12 mouse cellular contexts compared by ENCODE assay signal in genomic region chr5:105498429-105499000, GRCm38 (mm10). TPM values are rescaled to one million over a fixed set of nuclear protein-coding genes. Genes with fewer than 3 reads are reported as not detected.
DNase-seq lines count a peak whose midpoint lies in the region; ATAC-seq lines count a peak whose summit lies in the region.
"Had no signal": no experiment of that assay in that cellular context is flagged by ENCODE, and none has a peak within 500 bp of the region (broad histone marks: within the 10 kb centered on the region; RNA-seq: fewer than 3 reads in every experiment).

No protein-coding gene starts in this region.

- no peak overlapping the region for H3K4me2 ChIP-seq in forebrain, embryonic 13.5 days
- no peak overlapping the region for H3K4me2 ChIP-seq in forebrain, embryonic 12.5 days
- H3K4me2 ChIP-seq in forebrain, embryonic 15.5 days (replicated peaks): no peak overlapping the region
- H3K4me2 ChIP-seq in neural tube, embryonic 12.5 days (replicated peaks): no peak overlapping the region
- H3K4me2 ChIP-seq: embryonic facial prominence, embryonic 12.5 days had no signal

- WGBS in forebrain, embryonic 13.5 days: 20% methylated on average over 4 of the region's 4 CpGs
- WGBS in forebrain, embryonic 12.5 days: 34% methylated on average over 4 of the region's 4 CpGs
- 16% methylated on average over 4 of the region's 4 CpGs for WGBS in forebrain, embryonic 15.5 days
- WGBS in neural tube, embryonic 12.5 days: 24% methylated on average over 4 of the region's 4 CpGs

- peaks cover 25% of the 10 kb centered on the region for H3K27me3 ChIP-seq in forebrain, embryonic 13.5 days
- H3K27me3 ChIP-seq in forebrain, embryonic 12.5 days: peaks cover 35% of the 10 kb centered on the region
- peaks cover 8% of the 10 kb centered on the region; the same call in 1 of the 2 replicates for H3K27me3 ChIP-seq in forebrain, embryonic 15.5 days
- no peaks in the 10 kb centered on the region for H3K27me3 ChIP-seq in neural tube, embryonic 12.5 days (replicated peaks)

- ATAC-seq in forebrain, embryonic 13.5 days: peak; percentile 41; the same call in 1 of the 2 replicates
- no peak for ATAC-seq in forebrain, embryonic 12.5 days (ENCODE audit: low FRiP score)
- ATAC-seq in forebrain, embryonic 15.5 days (replicated peaks): no peak; the same call in 1 of the 2 replicates
- ATAC-seq in neural tube, embryonic 12.5 days (ENCODE audit: low FRiP score, low read depth): peak; percentile 21; the same call in 1 of the 2 replicates

- H3K36me3 ChIP-seq in forebrain, embryonic 13.5 days (ENCODE audit: poor library complexity, severe bottlenecking): no peaks in the 10 kb centered on the region
- no peaks in the 10 kb centered on the region for H3K36me3 ChIP-seq in forebrain, embryonic 12.5 days (replicated peaks)
- H3K36me3 ChIP-seq in forebrain, embryonic 15.5 days: no peaks in the 10 kb centered on the region
- H3K36me3 ChIP-seq in neural tube, embryonic 12.5 days: no peaks in the 10 kb centered on the region
- H3K36me3 ChIP-seq: embryonic facial prominence, embryonic 12.5 days had no signal

- no peak overlapping the region for H3K4me3 ChIP-seq in forebrain, embryonic 13.5 days
- no peak overlapping the region for H3K4me3 ChIP-seq in forebrain, embryonic 12.5 days (replicated peaks)
- no peak overlapping the region for H3K4me3 ChIP-seq in forebrain, embryonic 15.5 days
- H3K4me3 ChIP-seq in neural tube, embryonic 12.5 days: no peak overlapping the region
- H3K4me3 ChIP-seq: embryonic facial prominence, embryonic 12.5 days had no signal

- peak overlapping the region; percentile 48 for H3K27ac ChIP-seq in forebrain, embryonic 13.5 days
- H3K27ac ChIP-seq in forebrain, embryonic 12.5 days: no peak overlapping the region
- peak overlapping the region; percentile 42 for H3K27ac ChIP-seq in forebrain, embryonic 15.5 days (replicated peaks)
- peak overlapping the region; percentile 20; the same call in 1 of the 2 replicates for H3K27ac ChIP-seq in neural tube, embryonic 12.5 days
- H3K27ac ChIP-seq: embryonic facial prominence, embryonic 12.5 days had no signal

- no peaks in the 10 kb centered on the region for H3K9me3 ChIP-seq in forebrain, embryonic 13.5 days (replicated peaks)
- peaks cover 5% of the 10 kb centered on the region; the same call in 1 of the 2 replicates for H3K9me3 ChIP-seq in forebrain, embryonic 12.5 days
- H3K9me3 ChIP-seq in forebrain, embryonic 15.5 days: no peaks in the 10 kb centered on the region
- H3K9me3 ChIP-seq in neural tube, embryonic 12.5 days: no peaks in the 10 kb centered on the region
- H3K9me3 ChIP-seq: embryonic facial prominence, embryonic 12.5 days had no signal

- H3K4me1 ChIP-seq in forebrain, embryonic 13.5 days: peaks cover 60% of the 10 kb centered on the region
- H3K4me1 ChIP-seq in forebrain, embryonic 12.5 days: peaks cover 54% of the 10 kb centered on the region
- peaks cover 49% of the 10 kb centered on the region for H3K4me1 ChIP-seq in forebrain, embryonic 15.5 days
- peaks cover 38% of the 10 kb centered on the region for H3K4me1 ChIP-seq in neural tube, embryonic 12.5 days

- H3K9ac ChIP-seq in forebrain, embryonic 13.5 days: no peak overlapping the region
- H3K9ac ChIP-seq in forebrain, embryonic 12.5 days: no peak overlapping the region
- H3K9ac ChIP-seq in forebrain, embryonic 15.5 days (replicated peaks): no peak overlapping the region
- H3K9ac ChIP-seq in neural tube, embryonic 12.5 days: no peak overlapping the region
- H3K9ac ChIP-seq: embryonic facial prominence, embryonic 12.5 days had no signal

- peak; percentile 45 for DNase-seq in ES-CJ7 (ENCODE audit: low read depth, low spot score)
- DNase-seq in adrenal gland, postnatal 36 days: no peak
- no peak for DNase-seq in kidney, adult 9 months
- no peak for DNase-seq in cerebellum, adult 9-11 months
- DNase-seq: gastrocnemius, postnatal 10 days; kidney, postnatal 25 days; lung, postnatal 4 days had no signal

RNA-seq across cellular contexts. Expression of gene Lrrc8c, which starts 20.7 kb away (rescaled TPM):
- 9.4 and 9.5 TPM in 2 replicates for polyA plus RNA-seq in forebrain, embryonic 13.5 days (2015; fragmentation: Nextera tagmentation; extraction: Ambion mirVana)
- 10.9 and 13.1 TPM in 2 replicates for polyA plus RNA-seq in forebrain, embryonic 12.5 days (2016; fragmentation: Nextera tagmentation; extraction: Ambion mirVana)
- polyA plus RNA-seq in forebrain, embryonic 15.5 days (2015; fragmentation: Nextera tagmentation; extraction: Ambion mirVana): 11.4 and 12.0 TPM in 2 replicates
- polyA plus RNA-seq in neural tube, embryonic 12.5 days (2016; fragmentation: Nextera tagmentation; extraction: Ambion mirVana): 8.6 and 10.9 TPM in 2 replicates
- 10 to 100 TPM; 23.9 to 26.6 TPM for total RNA-seq in adrenal gland, postnatal 36 days (2021)

Comparison
In these comparisons a context has a peak if more than half of its experiments do, and no peak if none do; other contexts are left out.
1. ATAC-seq: peak in forebrain, embryonic 13.5 days (single experiment) and neural tube, embryonic 12.5 days (single experiment); none in forebrain, embryonic 12.5 days (single experiment) and forebrain, embryonic 15.5 days (single experiment).